Mouse (Mus musculus) monocyte, adult 5-6 weeks (primary cell): ENCODE results near the gene Cdkl1. TPM values are rescaled to one million over a fixed set of nuclear protein-coding genes. Genes with fewer than 3 reads are reported as not detected.

Experiments
- ATAC-seq: fragments of 153-309, 156-312 bp; replicated peaks from 2 replicates; pipeline ENCODE4 v1.8.0; 2017; ENCODE audit warnings: mild to moderate bottlenecking; ENCODE audit not compliant: low TSS enrichment, insufficient number of reproducible peaks, severe bottlenecking, poor library complexity, low FRiP score
- total RNA-seq: library from RNA; stranded (forward); fragments of 200-1000, 200-491, 200-594 nt; gene quantifications from 3 replicates; pipeline ENCODE4 v1.2.3, GENCODE M21; 2017

Cdkl1 gene
- total RNA-seq, 1 experiment from 2014 or later = 1.2 TPM

GRCm38 (mm10) chr12:69758221-69759185 is 32.6 kb downstream of the Cdkl1 start:
- no peak for ATAC-seq

DNA sequence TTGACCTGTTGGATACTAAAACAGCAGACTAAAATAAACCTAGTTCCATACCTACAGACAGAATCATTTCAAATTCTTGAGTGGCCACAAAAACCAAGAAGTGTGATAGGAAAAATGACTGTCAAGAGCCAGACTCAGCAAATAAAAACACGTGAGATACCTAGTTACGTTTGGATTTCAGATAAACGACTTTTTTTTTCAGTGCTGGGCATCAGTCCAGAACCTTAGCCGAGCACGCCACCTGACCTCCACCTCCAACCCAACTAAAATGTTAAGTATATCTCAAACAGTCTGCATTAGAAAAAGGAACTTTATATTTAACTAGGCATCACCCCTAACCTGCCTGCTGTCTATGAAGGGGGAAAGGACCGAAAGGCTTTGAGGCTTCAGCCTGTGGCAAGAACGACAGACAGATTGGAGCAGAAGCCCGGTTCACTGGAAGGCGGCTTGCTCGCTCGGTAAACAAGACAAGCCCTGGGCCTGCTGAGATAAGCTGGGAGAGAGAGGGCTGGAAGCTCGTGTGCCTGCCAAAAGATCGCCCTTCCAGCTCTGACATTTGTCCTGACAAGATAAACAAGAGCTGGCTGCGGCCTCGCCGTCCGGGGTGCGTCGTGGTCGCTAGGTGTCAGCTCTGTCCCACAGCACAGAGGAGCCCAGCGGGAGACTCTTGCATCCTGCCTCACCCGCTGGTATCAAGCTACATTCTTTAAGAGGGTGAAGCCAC is 33.5 kb downstream of the Cdkl1 start:
- ATAC-seq = peak; percentile 70

DNA sequence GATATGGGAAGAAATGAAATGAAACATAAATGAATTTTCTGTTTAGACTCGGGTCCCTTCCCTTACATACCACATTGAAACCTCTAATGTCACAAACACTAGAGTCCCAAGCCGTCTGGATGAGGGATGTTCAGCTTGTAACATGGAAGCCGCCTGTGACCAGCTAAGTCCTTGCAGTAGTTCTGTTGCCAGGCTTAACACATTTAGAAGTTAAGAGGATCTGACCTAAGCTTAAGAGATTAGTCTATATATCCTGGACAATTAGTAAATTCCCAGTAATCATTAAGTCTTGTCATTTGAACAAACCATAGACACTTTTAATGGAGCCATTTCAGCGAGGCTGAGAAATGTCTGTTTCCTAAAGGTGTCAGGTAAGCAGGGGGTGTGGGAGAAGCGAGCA is 35.1 kb downstream of the Cdkl1 start:
- ATAC-seq = no peak

- no peak for ATAC-seq
Observed at GRCm38 (mm10) chr12:69753936-69754335, 37.1 kb downstream of the Cdkl1 start.

GRCm38 (mm10) chr12:69751864-69752341 is 39.2 kb downstream of the Cdkl1 start:
- ATAC-seq = no peak

DNA sequence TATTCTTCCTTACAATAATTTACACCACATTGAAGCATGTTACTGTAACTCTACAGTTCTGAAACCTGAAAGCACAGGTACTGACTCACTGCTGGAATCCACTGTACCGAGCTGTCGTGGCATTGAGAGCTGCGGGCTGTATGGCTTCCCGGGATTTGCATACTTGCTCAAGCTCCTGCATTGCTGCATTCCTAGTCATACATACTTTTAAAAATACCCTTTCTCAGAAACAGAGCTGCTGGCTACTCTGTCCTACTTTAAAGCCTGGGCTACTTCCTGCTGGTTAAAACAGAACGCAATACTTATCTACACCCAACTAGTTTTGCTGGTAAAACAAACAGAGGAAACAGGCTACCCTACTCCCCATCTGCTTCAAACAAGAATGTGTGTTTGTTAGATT is 46.9 kb downstream of the Cdkl1 start:
- no peak for ATAC-seq

GRCm38 (mm10) chr12:69741965-69742364 is 49.1 kb downstream of the Cdkl1 start:
- no peak for ATAC-seq

GRCm38 (mm10) chr12:69733923-69734322 is 57.1 kb downstream of the Cdkl1 start:
- no peak for ATAC-seq

GRCm38 (mm10) chr12:69733518-69733917 is 57.5 kb downstream of the Cdkl1 start:
- ATAC-seq = peak; percentile 83; the same call in 1 of the 2 replicates

DNA sequence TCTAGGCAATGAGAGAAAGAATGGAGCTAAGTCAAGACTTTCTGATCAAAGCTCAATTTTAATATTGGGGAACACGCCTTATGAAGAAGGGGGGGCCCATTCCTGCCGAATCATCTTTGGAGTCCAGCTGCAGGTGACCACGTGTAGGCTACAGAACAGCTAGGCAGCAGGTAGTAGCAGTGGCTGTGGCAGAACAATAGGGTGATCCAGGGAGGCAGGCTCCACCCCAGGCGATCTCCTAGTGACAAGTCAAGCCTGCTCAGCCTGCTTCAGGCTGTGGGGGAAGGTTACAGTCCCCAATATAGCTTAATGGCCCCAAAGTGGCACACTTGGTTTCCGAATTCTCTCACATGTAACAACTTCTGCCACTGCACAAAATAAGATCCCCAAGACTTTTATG is 58.8 kb downstream of the Cdkl1 start:
- ATAC-seq = no peak

DNA sequence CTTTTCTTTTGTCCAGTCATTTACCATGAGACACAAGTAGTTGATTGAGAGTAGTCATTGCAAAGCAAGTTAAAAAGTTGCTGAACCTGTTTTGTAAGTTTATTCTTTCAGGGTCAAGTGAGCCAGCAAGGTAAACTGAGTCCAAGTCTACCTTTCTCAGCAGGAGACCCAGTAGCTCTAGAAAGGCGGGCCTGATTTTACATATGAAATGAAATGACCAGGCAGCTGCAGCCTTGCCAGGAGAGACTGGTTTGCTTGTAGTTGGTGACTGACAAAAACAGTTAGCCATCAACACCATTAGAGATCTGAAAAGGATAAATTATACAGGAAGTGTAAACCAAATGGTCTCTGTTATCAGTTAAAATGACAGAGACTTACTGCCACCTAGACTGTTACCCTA is 60.8 kb downstream of the Cdkl1 start:
- no peak for ATAC-seq

- no peak for ATAC-seq
Observed at GRCm38 (mm10) chr12:69729246-69729645, 61.8 kb downstream of the Cdkl1 start.

DNA sequence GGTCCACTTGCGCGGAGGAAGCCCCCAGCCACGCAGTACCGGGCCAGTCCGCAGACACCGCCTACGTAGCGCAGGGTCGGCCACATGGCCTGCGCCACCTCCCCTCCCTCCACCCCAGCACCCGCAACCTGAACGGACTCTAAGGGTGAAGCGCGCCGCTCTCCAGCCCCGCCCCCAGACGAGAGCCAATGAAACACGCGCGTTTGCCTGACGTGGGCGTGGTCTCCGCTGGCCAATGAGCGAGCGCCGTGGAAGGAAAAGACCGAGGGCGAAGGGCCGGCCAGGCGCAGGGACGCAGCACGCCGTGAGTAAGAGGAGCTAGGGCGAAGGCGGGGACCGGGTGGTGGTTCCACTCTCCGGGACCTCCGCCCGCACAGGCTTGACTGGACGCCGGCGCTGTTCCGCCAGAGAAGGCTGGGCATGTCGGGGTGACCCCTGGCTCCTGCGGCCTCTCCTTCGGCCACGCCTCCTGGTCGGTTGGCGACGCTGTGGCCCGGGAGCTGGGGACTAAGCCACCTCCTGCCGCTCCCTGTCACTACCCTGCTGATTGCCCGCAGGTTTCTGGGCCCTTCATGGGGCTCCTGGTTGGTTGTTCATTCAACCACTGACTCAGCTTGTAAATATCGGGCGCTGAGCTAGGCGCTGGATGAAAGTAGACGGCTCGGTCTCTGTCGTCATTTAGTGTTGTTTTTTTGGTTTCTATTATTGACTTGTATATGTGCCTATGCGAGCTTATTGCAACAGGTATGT is 66.2 kb downstream of the Cdkl1 start, which contains the start of the genes L2hgdh and Atp5s:
Gene L2hgdh, minus strand, starts transcription at position 163 of the 750 bp plus-strand sequence.
Gene Atp5s, plus strand, starts transcription at position 240 of the 750 bp plus-strand sequence.
- peak; percentile 99 for ATAC-seq

GRCm38 (mm10) chr12:69724018-69724710 is 66.9 kb downstream of the Cdkl1 start:
- ATAC-seq = no peak

- ATAC-seq = no peak
Observed at GRCm38 (mm10) chr12:69723376-69723775, 67.7 kb downstream of the Cdkl1 start.

DNA sequence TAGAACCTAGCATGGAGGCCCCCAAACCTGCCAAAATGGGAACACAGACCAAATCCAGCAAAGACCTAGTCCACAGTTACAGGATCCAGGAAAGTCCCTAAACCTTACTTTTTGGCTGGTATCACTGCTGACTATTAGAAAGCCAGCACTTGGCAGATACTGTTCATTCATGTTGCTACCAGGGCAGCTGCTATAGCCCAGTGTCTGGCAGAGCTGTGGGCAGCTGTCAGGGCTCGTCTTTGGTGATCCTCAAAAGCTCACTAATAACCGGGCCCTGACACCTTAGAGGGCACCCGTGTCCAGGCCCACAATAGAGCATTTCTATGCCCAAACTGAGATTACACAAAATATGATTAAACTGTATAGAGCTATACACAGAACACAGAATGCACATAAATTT is 68.2 kb downstream of the Cdkl1 start:
- ATAC-seq = no peak

GRCm38 (mm10) chr12:69713628-69714027 is 77.4 kb downstream of the Cdkl1 start:
- ATAC-seq = no peak

- ATAC-seq = no peak
Observed at GRCm38 (mm10) chr12:69704799-69705458, 86.1 kb downstream of the Cdkl1 start.
